Mouse (Mus musculus) intestine, postnatal 0 days (tissue): ENCODE measurements around the gene Usp54. TPM values are rescaled to one million over a fixed set of nuclear protein-coding genes. Genes with fewer than 3 reads are reported as not detected.
A peak's percentile ranks its signal among the peaks of the same experiment; 100 is the strongest.

Experiments used
- ATAC-seq: fragments of 200-750 bp; cut with Nextera tagmentation; 2 replicates; pipeline ENCODE4 v1.8.0; 2017; ENCODE audit warnings: mild to moderate bottlenecking, moderate TSS enrichment, moderate library complexity
- H3K27ac ChIP-seq: fragments of 300-500 bp; sonication (generic); 2 replicates; pipeline ENCODE4 v1.5.1; 2014; ENCODE audit warnings: mild to moderate bottlenecking, low read depth, low read length, moderate library complexity
- H3K27me3 ChIP-seq: fragments of 300-500 bp; sonication (generic); replicated peaks from 2 replicates; pipeline ENCODE4 v1.6.1; 2014; ENCODE audit warnings: low read length, mixed read lengths; ENCODE audit not compliant: control insufficient read depth, insufficient read depth
- H3K36me3 ChIP-seq: fragments of 300-500 bp; sonication (generic); 2 replicates; pipeline ENCODE4 v1.6.1; 2014; ENCODE audit warnings: mild to moderate bottlenecking, moderate library complexity; ENCODE audit not compliant: control insufficient read depth, insufficient read depth
- H3K4me1 ChIP-seq: fragments of 300-500 bp; sonication (generic); replicated peaks from 2 replicates; pipeline ENCODE4 v1.6.1; 2014; ENCODE audit warnings: antibody characterized with exemption, low read length, mixed read lengths; ENCODE audit not compliant: control insufficient read depth, insufficient read depth
- H3K4me2 ChIP-seq: fragments of 300-500 bp; sonication (generic); replicated peaks from 2 replicates; pipeline ENCODE4 v1.6.1; 2014; ENCODE audit warnings: low read depth, mild to moderate bottlenecking, moderate library complexity
- H3K4me3 ChIP-seq: fragments of 300-500 bp; sonication (generic); 2 replicates; pipeline ENCODE4 v1.5.1; 2014; ENCODE audit warnings: low read depth, low read length
- H3K9ac ChIP-seq: fragments of 300-500 bp; sonication (generic); 2 replicates; pipeline ENCODE4 v1.6.1; 2014; ENCODE audit warnings: mild to moderate bottlenecking, low read depth, low read length
- H3K9me3 ChIP-seq: fragments of 300-500 bp; sonication (generic); 2 replicates; pipeline ENCODE4 v1.6.1; 2016; ENCODE audit warnings: mixed run types; ENCODE audit not compliant: control insufficient read depth
- CTCF ChIP-seq: sonication (generic); IDR thresholded peaks from 2 replicates; pipeline ENCODE4 v1.5.1; 2016; ENCODE audit warnings: low read depth, mild to moderate bottlenecking, control low read depth, antibody characterized with exemption, moderate library complexity
- WGBS: fragments of 180-500 bp; shearing (Covaris S2); extraction: QIAGEN DNeasy Blood & Tissue Kit; methylation state at CpG from one replicate; pipeline ENCODE4 v1.1.7; 2014; 5-methylcytosine and 5-hydroxymethylcytosine counted together
- polyA plus RNA-seq: library from polyadenylated mRNA; unstranded; fragments of >200 nt; fragmentation: Nextera tagmentation; extraction: Ambion mirVana; gene quantifications from 2 replicates; pipeline ENCODE4 v1.2.1, GENCODE M21; 2015

Gene Usp54
- polyA plus RNA-seq, 1 experiment from 2014 or later: 2.2 TPM

DNA sequence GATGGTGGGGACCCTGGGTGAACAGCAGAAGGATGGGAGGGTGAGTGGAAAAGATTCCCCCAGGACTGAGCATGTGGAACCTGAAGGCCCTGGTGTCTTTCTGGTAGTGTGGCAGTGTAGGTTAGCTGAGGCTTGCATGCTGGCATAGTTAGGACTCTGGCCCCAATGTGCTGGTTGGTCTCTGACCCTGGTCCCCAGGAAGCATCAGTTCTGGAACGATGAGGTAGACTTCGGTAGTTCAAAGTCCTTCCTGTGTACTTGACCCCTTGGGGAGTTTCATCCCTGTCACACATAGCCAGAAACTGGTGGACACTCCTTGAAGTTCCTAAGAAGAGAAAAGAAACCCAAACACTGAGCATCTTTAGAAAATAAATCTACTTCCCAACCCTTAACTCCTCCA, 90.7 kb downstream of the Usp54 start:
- no peak for ATAC-seq
- whole genome bisulfite sequencing: 68% methylated on average over 2 of the region's 2 CpGs
- no peak for TF ChIP-seq CTCF
- H3K27ac ChIP-seq: no peak overlapping the region
- H3K27me3 ChIP-seq: no peaks in the 10 kb centered on the region
- no peak overlapping the region for H3K9ac ChIP-seq
- H3K4me3 ChIP-seq: no peak overlapping the region
- no peaks in the 10 kb centered on the region for H3K4me1 ChIP-seq
- H3K36me3 ChIP-seq: peaks cover 11% of the 10 kb centered on the region
- H3K4me2 ChIP-seq: no peak overlapping the region
- no peaks in the 10 kb centered on the region for H3K9me3 ChIP-seq

DNA sequence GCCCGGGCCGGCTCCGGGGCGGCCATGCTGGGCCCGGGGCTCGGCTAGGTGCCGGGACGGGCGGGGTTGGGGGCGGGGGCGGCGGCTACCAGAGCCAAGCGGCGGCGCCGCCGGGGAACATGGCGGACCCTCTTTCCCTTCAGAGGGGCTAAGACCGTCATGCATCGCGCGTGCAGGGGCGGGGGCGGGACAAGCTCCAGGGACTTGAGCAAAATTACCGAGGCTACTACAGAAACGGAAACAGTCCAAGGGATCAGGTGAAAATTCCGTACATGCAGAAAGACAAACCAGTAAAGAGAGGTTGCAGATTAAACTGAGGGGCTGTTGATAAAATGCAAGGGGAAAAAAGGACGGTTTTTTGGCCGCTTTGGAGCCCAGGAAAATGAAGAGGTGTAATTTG, 94.4 kb downstream of the Usp54 start, which contains the start of gene Ppp3cb:
Gene Ppp3cb, minus strand, starts transcription at position 159 of the 400 bp plus-strand sequence.
- peak within 1 kb of the TSS; percentile 99 for H3K27ac ChIP-seq
- no peak for TF ChIP-seq CTCF
- ATAC-seq: peak; percentile 78
- H3K4me1 ChIP-seq: no peaks in the 10 kb centered on the region
- H3K4me3 ChIP-seq: peak within 1 kb of the TSS; percentile 72
- H3K27me3 ChIP-seq: no peaks in the 10 kb centered on the region
- H3K36me3 ChIP-seq: peaks cover 11% of the 10 kb centered on the region
- H3K9ac ChIP-seq: peak within 1 kb of the TSS; percentile 92
- under 1% methylated on average over 29 of the region's 29 CpGs for WGBS
- peak within 1 kb of the TSS; percentile 63 for H3K4me2 ChIP-seq
- H3K9me3 ChIP-seq: no peaks in the 10 kb centered on the region

GRCm38 (mm10) chr14:20545529-20546331, 95.1 kb downstream of the Usp54 start:
- Histone ChIP-seq H3K9me3 (no peaks in the 10 kb centered on the region), H3K27ac (peak overlapping the region; percentile 99), H3K4me3 (peak overlapping the region; percentile 72), H3K27me3 (no peaks in the 10 kb centered on the region), H3K9ac (peak overlapping the region; percentile 92), H3K4me1 (no peaks in the 10 kb centered on the region), H3K4me2 (peak overlapping the region; percentile 63), H3K36me3 (peaks cover 11% of the 10 kb centered on the region)
- TF ChIP-seq CTCF: no peak
- peak; percentile 99 for ATAC-seq
- under 1% methylated on average over 61 of the region's 67 CpGs for WGBS

GRCm38 (mm10) chr14:20544467-20545411, 96.1 kb downstream of the Usp54 start:
- no peak overlapping the region; the same call in 1 of the 2 replicates for H3K27ac ChIP-seq
- H3K4me3 ChIP-seq: peak overlapping the region; percentile 72
- H3K9me3 ChIP-seq: no peaks in the 10 kb centered on the region
- H3K4me1 ChIP-seq: no peaks in the 10 kb centered on the region
- H3K4me2 ChIP-seq: peak overlapping the region; percentile 63
- ATAC-seq: no peak
- no peak for TF ChIP-seq CTCF
- no peaks in the 10 kb centered on the region for H3K27me3 ChIP-seq
- no peak overlapping the region for H3K9ac ChIP-seq
- peaks cover 6% of the 10 kb centered on the region for H3K36me3 ChIP-seq
- WGBS: 46% methylated on average over 7 of the region's 7 CpGs

DNA sequence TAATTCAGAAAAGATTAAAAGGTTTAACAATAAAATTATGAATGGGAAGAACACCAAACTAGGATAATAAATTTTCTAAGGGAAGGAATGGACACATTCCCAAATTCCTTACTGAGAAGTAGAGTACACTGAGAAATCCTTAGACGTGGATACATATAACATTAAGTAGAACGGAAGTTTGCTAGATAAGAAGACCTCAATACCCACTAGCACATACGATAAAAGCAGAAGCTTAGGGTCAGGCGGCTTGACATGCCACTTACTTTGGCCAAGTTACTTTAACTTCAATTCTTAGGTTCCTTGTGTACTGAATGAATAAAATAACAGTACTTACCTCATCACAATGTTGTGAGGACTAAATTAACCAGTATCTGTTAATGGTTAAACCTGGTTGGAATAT, 111.2 kb downstream of the Usp54 start:
- Histone ChIP-seq H3K9ac (no peak overlapping the region), H3K9me3 (no peaks in the 10 kb centered on the region), H3K4me3 (no peak overlapping the region), H3K4me2 (no peak overlapping the region), H3K27me3 (no peaks in the 10 kb centered on the region), H3K4me1 (no peaks in the 10 kb centered on the region), H3K27ac (no peak overlapping the region), H3K36me3 (no peaks in the 10 kb centered on the region)
- 89% methylated on average over 4 of the region's 4 CpGs for WGBS
- ATAC-seq: no peak
- no peak for TF ChIP-seq CTCF

GRCm38 (mm10) chr14:20520179-20520578, 120.7 kb downstream of the Usp54 start:
- H3K4me2 ChIP-seq: no peak overlapping the region
- no peaks in the 10 kb centered on the region for H3K9me3 ChIP-seq
- peaks cover 25% of the 10 kb centered on the region for H3K36me3 ChIP-seq
- no peak overlapping the region for H3K9ac ChIP-seq
- no peaks in the 10 kb centered on the region for H3K27me3 ChIP-seq
- no peak for ATAC-seq
- H3K27ac ChIP-seq: no peak overlapping the region
- 92% methylated on average over 2 of the region's 2 CpGs for WGBS
- no peak overlapping the region for H3K4me3 ChIP-seq
- TF ChIP-seq CTCF: no peak
- no peaks in the 10 kb centered on the region for H3K4me1 ChIP-seq
